Mouse (Mus musculus) lung, postnatal 0 days (tissue): ENCODE results near the gene Rmnd5b. TPM values are rescaled to one million over a fixed set of nuclear protein-coding genes. Genes with fewer than 3 reads are reported as not detected.
A peak's percentile ranks its signal among the peaks of the same experiment; 100 is the strongest.

Source experiments
- ATAC-seq: fragments of 200-750 bp; cut with Nextera tagmentation; 2 replicates; pipeline ENCODE4 v1.8.0; 2017; ENCODE audit warnings: moderate library complexity
- DNase-seq: peaks from one replicate; pipeline ENCODE4 v3.0.0-alpha.2; 2016; ENCODE audit warnings: low spot score
- H3K27ac ChIP-seq: fragments of 300-500 bp; sonication (generic); 2 replicates; pipeline ENCODE4 v1.5.1; 2014; ENCODE audit warnings: antibody characterized with exemption, mild to moderate bottlenecking, low read length, mixed read lengths
- H3K27me3 ChIP-seq: fragments of 300-500 bp; sonication (generic); replicated peaks from 2 replicates; pipeline ENCODE4 v1.6.1; 2014; ENCODE audit warnings: low read length, mixed read lengths; ENCODE audit not compliant: insufficient read depth
- H3K36me3 ChIP-seq: fragments of 300-500 bp; sonication (generic); 2 replicates; pipeline ENCODE4 v1.6.1; 2014; ENCODE audit warnings: low read length, mixed read lengths; ENCODE audit not compliant: insufficient read depth
- H3K4me1 ChIP-seq: fragments of 300-500 bp; sonication (generic); 2 replicates; pipeline ENCODE4 v1.6.1; 2014; ENCODE audit warnings: antibody characterized with exemption, low read depth, low read length, mixed read lengths; ENCODE audit not compliant: insufficient read depth
- H3K4me2 ChIP-seq: fragments of 300-500 bp; sonication (generic); replicated peaks from 2 replicates; pipeline ENCODE4 v1.6.1; 2014; ENCODE audit warnings: low read depth, mild to moderate bottlenecking, low read length, moderate library complexity, mixed read lengths
- H3K4me3 ChIP-seq: fragments of 300-500 bp; sonication (generic); 2 replicates; pipeline ENCODE4 v1.5.1; 2014; ENCODE audit warnings: low read depth, low read length
- H3K9ac ChIP-seq: fragments of 300-500 bp; sonication (generic); replicated peaks from 2 replicates; pipeline ENCODE4 v1.6.1; 2014; ENCODE audit warnings: low read depth, mild to moderate bottlenecking
- H3K9me3 ChIP-seq: fragments of 300-500 bp; sonication (generic); 2 replicates; pipeline ENCODE4 v1.6.1; 2016; ENCODE audit warnings: low read length, mixed read lengths
- CTCF ChIP-seq: IDR thresholded peaks from 2 replicates; pipeline ENCODE4 v1.5.1; 2016; ENCODE audit warnings: antibody characterized with exemption, mild to moderate bottlenecking
- EP300 ChIP-seq: IDR thresholded peaks from 2 replicates; pipeline ENCODE4 v1.6.1; 2016; ENCODE audit warnings: antibody characterized with exemption, mild to moderate bottlenecking, control low read depth
- WGBS: fragments of 180-500 bp; shearing (Covaris S2); extraction: QIAGEN DNeasy Blood & Tissue Kit; methylation state at CpG from one replicate; pipeline ENCODE4 v1.1.7; 2014; 5-methylcytosine and 5-hydroxymethylcytosine counted together
- polyA plus RNA-seq: library from polyadenylated mRNA; unstranded; fragments of >200 nt; fragmentation: Nextera tagmentation; extraction: Ambion mirVana; gene quantifications from 2 replicates; pipeline ENCODE4 v1.2.1, GENCODE M21; 2015

Rmnd5b gene
- 43.2 and 46.4 TPM in 2 replicates for polyA plus RNA-seq

DNA sequence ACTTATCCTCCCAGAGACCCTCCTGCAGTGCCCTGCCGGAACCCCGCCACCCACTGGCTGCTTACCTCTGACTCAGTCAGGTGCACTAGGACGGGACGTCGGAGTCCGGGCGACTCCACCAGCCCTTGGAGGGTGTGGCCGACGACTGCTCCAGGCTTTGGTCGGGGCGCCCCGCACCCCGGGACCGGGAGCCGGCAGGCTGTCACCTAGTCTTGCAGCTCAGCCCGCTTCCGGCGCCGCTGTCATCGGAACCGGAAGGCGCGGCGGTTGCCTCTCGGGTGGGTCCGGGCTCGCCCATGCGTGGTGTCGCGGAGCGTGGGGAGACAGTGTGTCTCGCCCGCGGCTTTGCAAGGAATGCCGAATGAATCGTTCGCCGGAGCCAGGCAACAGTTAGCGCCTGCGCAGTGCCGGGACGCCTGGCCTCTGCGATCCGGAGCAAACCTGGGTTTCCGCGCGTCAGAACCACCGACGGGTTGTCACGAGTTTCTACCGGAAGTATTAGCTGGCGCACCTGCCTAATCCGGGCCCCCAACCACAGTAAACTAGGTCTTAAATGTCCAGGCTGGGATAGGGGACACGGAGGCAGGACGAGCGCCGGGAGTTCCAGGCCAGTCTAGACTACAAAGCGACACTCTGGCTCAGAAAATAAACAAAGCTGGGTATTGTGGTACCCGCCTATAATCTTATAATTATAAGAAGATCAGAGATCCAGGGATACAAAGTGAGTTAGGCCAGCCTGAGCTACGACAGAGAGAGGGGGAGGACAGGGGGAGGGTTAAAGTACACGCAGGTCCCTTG is at the start of gene Rmnd5b:
Rmnd5b (minus strand) TSS at position 372 of the 798 bp plus-strand sequence.
- Histone ChIP-seq H3K4me2 (peak within 1 kb of the TSS; percentile 79), H3K36me3 (no peaks in the 10 kb centered on the region), H3K4me3 (peak within 1 kb of the TSS; percentile 69), H3K27me3 (no peaks in the 10 kb centered on the region), H3K9me3 (no peaks in the 10 kb centered on the region), H3K27ac (peak within 1 kb of the TSS; percentile 91), H3K4me1 (peaks cover 6% of the 10 kb centered on the region), H3K9ac (peak within 1 kb of the TSS; percentile 57)
- peak; percentile 83 for ATAC-seq
- TF ChIP-seq EP300 (peak; percentile 55), CTCF (peak; percentile 38)
- under 1% methylated on average over 53 of the region's 61 CpGs for WGBS
- peak; percentile 93 for DNase-seq

DNA sequence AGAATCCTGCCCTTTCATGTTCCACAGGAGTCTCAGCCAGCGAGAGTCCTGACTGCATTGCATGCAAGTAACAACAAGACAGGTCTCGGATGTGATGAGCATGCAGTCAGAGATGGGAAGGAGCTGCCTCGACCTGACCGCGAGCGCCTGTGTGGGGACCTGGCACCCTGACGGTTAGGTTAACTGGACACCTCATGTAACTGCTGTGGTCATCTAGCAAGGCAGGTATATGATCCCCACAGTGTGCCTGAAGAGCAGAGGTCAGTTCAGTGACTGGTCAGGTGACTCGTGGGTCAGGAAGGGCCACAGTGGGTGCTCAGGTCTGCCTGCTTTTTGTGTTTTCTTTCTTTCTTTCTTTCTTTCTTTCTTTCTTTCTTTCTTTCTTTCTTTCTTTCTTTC is 46.3 kb upstream of the Rmnd5b start:
- no peak for DNase-seq
- no peak for ATAC-seq
- WGBS = 38% methylated on average over 8 of the region's 8 CpGs
- Histone ChIP-seq H3K4me2 (no peak overlapping the region), H3K27me3 (no peaks in the 10 kb centered on the region), H3K27ac (no peak overlapping the region), H3K9me3 (no peaks in the 10 kb centered on the region), H3K4me1 (no peaks in the 10 kb centered on the region), H3K4me3 (no peak overlapping the region), H3K36me3 (0 out of 2 replicates have a peak, but pooled peaks cover 3% of the 10 kb centered on the region), H3K9ac (no peak overlapping the region)
- TF ChIP-seq CTCF (no peak), EP300 (no peak)

DNA sequence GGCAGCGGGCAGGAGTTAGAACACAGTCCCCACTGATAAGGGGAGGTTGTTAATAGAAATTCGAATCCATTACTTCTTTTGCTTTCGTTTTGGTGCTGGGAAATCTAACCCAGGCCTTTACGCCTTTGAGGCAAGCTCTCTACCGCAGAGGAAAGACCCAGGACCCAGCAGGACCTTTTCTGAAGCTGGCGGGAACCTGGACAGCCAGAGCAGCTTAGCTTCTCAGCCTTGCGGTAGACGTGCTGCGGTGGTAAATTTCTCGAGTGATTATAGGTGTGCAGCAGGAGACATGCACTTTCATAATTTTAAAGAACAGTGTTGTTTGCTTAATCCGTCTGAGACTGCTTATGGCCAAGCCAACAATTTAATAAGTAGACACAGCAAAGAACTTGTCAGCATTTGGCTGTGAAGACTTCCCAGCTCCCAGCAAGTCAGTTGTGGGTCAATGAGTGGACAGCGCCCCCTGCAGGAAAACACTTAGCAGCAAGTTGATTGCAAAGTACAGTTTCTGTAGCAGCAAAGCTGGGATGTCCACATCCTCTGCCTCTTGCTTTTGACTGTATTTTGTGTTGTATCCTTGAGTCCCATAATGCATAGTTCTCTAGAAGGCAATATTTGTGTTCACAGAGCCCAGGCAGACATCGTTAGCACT is 45.8 kb upstream of the Rmnd5b start:
- WGBS = 29% methylated on average over 13 of the region's 13 CpGs
- Histone ChIP-seq H3K27ac (no peak overlapping the region), H3K4me1 (no peaks in the 10 kb centered on the region), H3K4me3 (peak overlapping the region; percentile 5; the same call in 1 of the 2 replicates), H3K27me3 (no peaks in the 10 kb centered on the region), H3K4me2 (peak overlapping the region; percentile 38), H3K9ac (no peak overlapping the region), H3K36me3 (0 out of 2 replicates have a peak, but pooled peaks cover 3% of the 10 kb centered on the region), H3K9me3 (no peaks in the 10 kb centered on the region)
- DNase-seq = peak; percentile 91
- ATAC-seq = peak; percentile 72
- TF ChIP-seq EP300 = no peak
- peak; percentile 97 for TF ChIP-seq CTCF

DNA sequence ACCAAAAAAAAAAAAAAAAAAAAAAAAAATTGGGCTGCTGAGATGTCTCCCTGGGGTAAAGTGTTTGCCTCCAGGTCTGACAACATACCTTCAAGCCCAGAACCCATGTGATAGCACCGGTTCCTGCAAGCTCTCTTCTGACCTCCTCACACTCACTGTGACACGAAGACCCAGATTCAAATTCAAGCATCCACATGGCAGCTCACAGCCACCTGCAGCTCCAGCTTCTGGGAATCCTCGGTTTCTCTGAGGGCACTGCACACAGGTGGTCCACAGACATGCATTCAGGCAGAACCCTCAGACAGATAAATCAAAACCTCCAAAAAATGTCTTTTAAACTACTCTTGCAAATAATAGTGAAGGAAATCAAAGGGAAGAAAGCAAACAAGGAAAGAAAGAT is 43.8 kb upstream of the Rmnd5b start:
- H3K4me1 ChIP-seq = no peaks in the 10 kb centered on the region
- no peak overlapping the region for H3K4me3 ChIP-seq
- H3K27me3 ChIP-seq = no peaks in the 10 kb centered on the region
- H3K4me2 ChIP-seq = no peak overlapping the region
- no peaks in the 10 kb centered on the region for H3K9me3 ChIP-seq
- no peak for TF ChIP-seq EP300
- no peak for TF ChIP-seq CTCF
- 60% methylated on average over 3 of the region's 3 CpGs for WGBS
- ATAC-seq = no peak
- H3K9ac ChIP-seq = no peak overlapping the region
- no peak overlapping the region for H3K27ac ChIP-seq
- no peak for DNase-seq
- H3K36me3 ChIP-seq = no peaks in the 10 kb centered on the region

DNA sequence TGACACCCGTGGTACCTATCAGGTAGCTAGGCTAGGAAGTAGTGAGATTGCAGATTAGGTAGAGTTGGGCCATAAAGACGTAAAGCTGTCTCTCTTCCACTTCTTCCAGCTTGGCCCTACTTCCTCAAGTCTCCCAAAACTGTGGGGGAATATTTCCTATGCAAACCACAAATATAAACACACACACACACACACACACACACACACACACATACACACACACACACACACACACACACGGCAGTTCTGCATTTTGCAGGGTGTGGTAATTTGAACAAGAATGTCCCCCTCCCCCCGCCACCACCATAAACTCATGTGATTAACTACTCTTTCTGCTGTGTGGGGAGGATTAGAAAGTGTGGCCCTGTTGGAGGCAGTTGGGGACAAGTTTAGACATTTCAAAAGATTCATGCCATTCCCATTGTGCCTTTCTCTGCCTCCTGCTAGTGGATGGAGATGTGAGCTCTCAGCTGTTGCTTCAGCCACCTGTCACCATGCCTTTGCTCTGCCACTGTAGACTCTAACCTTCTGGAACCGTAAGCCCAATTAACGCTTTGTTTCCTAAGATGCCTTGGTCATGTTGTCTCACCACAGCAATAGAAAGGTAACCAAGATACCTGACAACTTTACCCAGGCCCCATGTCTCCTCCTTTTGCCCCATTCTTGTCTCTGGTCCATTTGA is 42.2 kb upstream of the Rmnd5b start:
- no peaks in the 10 kb centered on the region for H3K4me1 ChIP-seq
- no peaks in the 10 kb centered on the region for H3K9me3 ChIP-seq
- TF ChIP-seq CTCF (no peak), EP300 (no peak)
- no peak overlapping the region for H3K4me3 ChIP-seq
- 71% methylated on average over 6 of the region's 6 CpGs for WGBS
- H3K9ac ChIP-seq = no peak overlapping the region
- H3K27ac ChIP-seq = no peak overlapping the region
- H3K36me3 ChIP-seq = no peaks in the 10 kb centered on the region
- H3K4me2 ChIP-seq = no peak overlapping the region
- ATAC-seq (no peak), DNase-seq (no peak)
- H3K27me3 ChIP-seq = no peaks in the 10 kb centered on the region

DNA sequence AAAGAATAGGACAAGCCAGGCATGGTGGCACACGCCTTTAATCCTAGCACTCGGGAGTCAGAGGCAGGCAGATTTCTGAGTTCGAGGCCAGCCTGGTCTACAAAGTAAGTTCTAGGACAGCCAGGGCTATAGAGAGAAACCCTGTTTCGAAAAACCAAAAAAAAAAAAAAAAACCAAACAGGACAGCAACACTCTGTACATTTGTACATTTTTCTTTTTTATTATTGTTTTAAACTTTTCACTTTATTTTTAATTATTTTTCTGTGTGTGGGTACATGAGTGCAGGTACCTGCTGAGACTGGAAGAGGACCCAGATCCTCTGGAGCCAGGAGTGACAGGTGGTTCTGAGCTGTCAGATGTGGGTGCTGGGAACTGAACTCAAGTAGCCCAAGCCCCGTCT is 39.7 kb upstream of the Rmnd5b start:
- DNase-seq (no peak), ATAC-seq (no peak)
- Histone ChIP-seq H3K4me3 (no peak overlapping the region), H3K27ac (no peak overlapping the region), H3K27me3 (no peaks in the 10 kb centered on the region), H3K4me1 (no peaks in the 10 kb centered on the region), H3K9ac (no peak overlapping the region), H3K9me3 (no peaks in the 10 kb centered on the region), H3K36me3 (no peaks in the 10 kb centered on the region), H3K4me2 (no peak overlapping the region)
- WGBS = 73% methylated on average over 5 of the region's 5 CpGs
- no peak for TF ChIP-seq CTCF
- TF ChIP-seq EP300 = no peak
